Mouse (Mus musculus): ENCODE results near the gene Ptprn. TPM values are rescaled to one million over a fixed set of nuclear protein-coding genes. Genes with fewer than 3 reads are reported as not detected.
A peak's percentile ranks its signal among the peaks of the same experiment; 100 is the strongest.

The Ptprn gene
- total RNA-seq (2021), result under 1 TPM; 0.41 to 0.43 TPM

DNA sequence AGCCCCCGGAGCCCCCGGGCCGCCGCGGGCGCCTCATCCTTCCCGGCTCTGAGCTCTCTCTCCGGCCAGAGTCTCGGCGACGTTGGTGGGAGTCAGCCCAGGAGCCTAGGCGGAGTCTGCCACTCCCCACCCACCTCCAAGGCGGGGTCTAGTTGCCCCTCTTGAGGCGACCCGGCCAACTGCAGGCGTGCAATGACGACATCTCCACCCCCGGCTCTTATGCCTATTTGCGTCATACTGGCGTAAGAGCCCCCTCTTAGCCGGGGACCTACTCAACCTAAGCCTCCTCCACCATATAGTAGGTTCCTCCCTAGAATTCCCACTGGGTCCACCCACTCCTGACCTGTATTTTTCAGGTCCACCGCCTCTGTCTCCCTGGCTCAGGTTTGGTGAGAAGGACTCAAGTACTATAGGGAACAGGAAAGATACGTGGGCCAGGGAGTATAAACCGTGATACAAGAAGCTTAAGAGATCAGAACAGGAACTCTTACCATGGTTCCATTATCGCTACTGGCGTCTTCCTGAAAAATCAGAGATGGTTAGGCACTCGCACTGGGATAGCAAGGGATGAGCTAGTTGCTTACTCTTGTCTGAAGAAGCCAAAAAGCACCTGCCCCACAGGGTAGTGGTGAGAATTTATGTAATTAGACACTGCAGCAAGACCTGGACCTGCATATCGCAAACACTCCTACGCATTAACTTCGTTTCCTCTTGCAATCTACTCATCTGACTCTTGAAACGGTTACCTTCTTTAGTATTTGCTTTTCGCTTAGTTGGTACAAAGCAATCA, at the start of gene Ptprn:
TSS of gene Ptprn (minus strand) at position 412 of the 790 bp plus-strand sequence.
- no peak for DNase-seq

DNA sequence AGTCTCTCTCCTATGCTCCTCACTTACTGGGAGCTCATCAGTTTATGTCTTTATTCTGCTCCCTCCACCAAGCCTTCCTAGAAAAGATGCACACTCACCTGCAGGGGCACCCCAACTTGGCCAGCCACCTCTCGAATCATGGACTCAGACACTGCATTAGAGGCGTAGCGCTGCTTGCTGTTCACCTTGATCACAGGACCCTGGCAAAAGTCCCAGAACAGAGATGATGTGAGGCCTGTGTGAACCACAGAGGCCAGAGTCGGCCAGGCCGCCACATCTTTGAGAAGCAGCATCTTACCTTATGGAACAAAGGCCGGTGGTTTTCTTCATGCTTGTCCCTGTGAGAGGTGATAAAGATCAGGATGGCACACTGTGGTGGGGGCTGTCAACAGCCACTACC, 47.4 kb upstream of the Ptprn start:
- DNase-seq, result no peak

DNA sequence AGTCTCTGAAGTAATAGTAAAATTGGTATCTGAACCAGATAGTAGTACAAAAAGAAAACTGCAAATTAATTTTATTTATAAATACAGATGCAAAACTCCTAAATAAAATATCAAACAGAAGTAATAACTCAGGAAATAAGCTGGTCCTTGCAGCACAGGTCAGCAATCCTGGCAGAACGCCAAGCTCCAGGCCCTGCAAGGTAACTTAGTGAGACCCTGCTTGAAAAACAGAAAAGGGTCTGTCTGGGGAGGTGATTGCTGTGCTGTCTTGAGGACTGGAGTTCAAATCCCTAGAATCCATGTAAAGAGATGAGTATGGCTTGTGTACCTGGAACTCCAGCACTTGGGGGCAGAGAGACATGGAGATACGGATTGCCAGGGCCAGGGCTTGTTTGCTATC, 40.4 kb upstream of the Ptprn start:
- DNase-seq, result no peak

DNA sequence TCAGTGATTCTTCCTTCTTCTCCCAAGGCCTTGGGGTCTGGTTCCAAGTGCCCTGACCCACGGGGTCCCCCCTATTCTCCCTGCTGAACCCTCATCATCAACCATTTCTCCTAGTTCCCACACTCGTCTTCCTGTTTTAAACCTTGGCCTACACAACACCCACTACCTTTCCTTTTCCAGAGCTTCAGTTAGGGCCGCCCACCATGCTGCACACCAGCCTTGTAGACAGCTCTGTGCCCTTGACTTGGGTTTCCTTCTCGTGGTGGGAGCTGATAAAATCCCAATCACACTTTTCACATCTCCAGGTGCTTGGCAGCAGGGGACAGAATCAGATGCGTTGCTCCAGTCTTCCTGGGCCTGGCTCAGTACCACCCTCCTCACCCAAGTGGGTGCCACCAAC, 30.0 kb upstream of the Ptprn start:
- no peak for DNase-seq

DNA sequence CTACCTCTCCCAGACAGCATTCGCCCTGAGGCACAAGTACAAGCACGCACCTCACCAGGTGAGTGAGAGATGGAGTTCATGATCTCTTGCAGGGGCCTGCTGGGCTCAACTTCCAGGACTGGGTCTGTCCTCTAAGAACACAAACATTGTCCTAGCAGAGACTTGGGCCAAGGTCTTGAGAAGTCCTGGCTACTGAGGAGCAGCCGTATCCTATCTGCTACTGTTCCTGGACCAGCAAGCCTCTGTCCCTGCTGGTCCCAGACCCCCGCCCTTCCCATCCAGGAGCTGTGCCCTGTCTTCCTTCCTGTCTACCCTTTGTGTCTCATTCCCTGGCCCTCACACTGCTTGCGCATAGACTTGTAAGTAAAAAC, 29.0 kb upstream of the Ptprn start:
- no peak for DNase-seq

DNA sequence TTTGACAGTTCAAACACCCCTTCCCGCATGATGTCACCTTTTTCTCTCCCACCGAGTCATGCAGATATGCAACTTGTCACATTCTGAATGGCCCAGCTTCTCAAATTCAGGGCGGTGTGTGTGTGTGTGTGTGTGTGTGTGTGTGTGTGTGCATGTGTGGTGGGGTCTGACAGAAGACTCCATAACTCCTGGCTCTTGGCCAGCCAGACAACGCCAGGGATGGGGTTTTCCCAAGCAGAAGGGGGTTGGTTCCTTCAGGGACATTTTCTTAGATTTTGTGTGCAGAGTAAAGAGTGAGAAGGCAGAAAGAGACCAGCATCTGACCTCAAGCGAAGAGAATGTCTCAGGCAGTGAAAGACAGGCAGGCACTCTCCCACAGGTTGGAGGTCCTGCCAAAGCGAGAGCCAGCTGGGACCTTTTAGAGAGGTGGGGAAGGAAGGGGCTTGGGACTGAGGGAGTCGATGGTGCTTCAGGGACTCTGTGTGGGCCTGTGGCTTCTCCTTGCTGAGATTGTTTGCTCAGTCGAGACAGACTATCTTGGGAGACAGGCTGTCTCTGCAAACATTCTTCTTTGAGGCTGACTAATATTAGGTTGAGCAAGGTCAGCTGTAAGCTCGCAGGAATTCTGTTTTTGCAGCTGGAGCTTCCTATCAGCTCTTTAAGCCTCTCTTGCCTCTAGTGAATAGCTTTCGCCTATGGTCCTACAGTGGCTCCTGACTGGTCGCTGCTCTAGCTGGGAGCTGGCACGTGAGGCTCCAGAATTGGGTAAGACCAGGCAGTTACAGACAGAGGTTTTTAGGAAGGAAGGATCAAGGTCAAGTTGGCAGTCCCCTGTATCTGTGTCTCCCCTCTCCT, 28.4 kb upstream of the Ptprn start:
- peak; percentile 26 for DNase-seq

DNA sequence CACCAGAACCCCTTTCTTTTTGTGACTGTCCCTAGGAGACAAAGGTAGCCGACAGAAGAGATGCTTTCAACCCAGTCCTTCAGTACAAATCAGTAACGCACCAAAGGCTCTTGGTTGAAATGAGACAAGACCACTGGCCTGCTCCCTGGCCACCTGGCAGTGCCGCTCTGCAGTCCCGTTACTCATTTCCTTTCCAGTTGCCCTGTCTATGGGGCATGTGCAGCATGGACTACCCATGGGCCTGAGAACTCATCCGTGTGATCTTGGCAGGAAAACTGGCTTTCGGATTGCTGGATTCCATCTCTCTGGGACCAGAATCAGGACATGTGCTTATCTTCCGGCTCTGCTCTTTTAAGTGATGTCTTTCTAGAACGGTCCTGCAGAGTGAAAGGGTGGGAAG, 27.0 kb upstream of the Ptprn start:
- DNase-seq, result no peak

DNA sequence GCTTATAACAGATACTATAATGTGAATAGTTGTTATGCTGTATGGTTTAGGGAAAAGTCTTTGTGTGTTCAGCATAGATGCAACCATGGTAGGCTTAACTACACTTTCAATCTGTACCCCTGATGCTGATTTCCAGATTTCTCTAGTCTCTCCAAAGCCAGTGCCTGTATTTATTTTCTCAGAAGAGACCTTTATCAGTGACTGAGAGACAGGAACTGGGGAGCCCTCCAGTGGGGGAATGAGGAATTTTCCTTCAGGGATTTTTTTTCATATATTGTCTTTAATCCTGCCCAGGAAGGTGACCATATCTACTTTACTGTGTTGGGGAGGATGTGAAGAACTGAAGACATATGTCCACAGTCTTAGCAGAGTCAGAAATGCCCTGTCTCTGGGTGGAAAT, 26.3 kb upstream of the Ptprn start:
- DNase-seq, result peak; percentile 45

DNA sequence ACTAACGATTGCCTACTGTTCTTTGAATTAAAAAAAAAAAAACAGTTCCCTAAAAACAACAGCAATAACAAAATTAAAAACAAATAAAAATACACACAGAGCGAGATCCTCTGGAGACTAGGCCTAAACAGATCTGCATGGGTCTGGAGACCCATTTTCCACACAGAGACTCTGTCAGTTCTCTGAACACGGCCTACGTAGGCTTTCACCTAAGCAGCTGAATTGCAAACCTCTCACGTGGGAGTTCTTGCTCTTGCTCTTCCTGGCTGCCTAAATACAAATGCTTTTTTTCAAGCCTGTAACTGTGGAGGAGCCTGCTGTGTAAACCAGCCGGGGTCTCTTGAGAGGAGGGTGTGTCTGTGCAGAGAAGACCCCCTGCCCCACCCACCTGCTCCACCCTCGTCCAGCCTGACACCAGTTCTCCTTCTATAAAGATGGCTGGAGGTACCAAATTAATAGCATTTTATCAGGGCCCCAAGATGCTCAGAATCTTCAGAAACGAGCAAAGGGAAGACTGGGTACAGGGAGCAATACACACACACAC, 25.7 kb upstream of the Ptprn start:
- no peak for DNase-seq

DNA sequence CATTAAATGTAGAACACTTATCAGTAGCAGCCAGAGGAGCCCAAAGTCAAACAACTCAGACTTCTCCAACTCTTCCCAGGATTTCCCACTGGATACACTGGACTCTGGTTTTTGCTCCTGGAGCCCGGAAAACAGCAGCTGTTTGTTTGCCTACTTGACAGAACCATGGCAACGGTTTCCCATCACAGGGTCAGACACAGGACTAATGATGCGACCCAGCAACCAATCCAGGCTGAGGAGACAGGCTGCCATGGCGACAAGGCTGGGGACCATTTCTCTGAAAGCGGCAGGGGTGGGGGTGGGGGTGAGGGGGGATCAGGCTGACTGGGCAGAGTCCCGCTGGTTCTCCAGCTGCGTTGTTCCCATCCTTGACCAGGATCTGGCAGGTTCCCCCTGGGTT, 25.1 kb upstream of the Ptprn start:
- peak; percentile 27 for DNase-seq

DNA sequence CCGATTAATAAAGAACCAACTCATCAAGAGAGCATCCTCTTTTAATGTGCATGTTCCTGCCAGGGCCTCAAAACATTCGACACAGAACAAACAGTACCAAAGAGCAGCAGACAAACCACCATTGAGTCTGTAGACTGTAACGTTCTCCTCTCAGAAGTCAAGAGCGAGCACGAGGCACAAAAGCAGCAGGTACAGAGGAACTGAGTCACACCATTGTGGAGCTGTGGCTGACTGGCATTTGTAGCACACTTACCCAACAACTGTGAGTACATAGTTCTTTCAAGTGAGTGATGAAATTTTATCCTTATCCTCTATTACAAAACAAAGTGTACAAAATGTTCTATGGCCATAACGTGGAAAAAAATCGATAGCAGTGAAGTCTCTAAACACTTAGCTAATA, 20.6 kb upstream of the Ptprn start:
- no peak for DNase-seq

DNA sequence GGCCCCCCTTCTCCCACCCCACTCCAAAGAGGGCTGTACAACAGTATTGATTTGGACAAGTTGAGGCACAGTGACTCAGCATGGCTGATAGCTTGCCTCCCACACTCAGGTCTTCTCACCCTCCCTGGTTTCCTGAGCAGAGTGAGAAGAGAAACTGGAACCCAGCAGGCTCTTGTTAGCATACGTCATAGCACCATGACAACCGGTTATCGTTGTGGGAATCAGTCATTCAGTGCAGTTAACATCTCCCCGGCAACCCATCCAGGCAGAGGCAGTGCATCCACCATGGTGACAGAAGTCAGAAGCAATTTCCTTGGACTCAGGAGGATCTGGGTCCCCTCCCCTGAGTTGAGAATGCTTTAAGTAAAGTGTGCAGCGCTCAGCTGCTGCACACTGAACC, 18.7 kb upstream of the Ptprn start:
- no peak for DNase-seq

DNA sequence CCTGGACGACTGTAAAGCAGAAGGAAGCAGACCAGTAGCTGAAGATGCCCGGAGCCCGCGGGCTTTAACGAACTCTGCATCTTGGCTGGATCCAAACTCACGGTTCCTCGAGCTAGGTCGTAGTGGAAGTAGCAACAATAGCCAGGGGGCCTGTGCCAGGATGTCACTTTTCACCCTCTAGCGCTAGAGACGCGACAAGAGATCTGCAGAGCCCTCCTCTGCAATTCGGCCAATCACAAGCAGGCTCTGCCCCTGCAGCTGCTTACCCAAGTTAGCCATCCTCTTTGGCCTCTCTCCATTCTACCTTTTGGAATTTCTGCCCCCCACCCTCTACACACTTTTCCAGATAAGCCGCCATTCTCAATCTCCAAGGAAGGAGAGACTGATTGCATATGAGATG, 13.9 kb upstream of the Ptprn start, which contains the start of gene Resp18:
TSS of gene Resp18 (minus strand) at position 188 of the 400 bp plus-strand sequence.
- no peak for DNase-seq

DNA sequence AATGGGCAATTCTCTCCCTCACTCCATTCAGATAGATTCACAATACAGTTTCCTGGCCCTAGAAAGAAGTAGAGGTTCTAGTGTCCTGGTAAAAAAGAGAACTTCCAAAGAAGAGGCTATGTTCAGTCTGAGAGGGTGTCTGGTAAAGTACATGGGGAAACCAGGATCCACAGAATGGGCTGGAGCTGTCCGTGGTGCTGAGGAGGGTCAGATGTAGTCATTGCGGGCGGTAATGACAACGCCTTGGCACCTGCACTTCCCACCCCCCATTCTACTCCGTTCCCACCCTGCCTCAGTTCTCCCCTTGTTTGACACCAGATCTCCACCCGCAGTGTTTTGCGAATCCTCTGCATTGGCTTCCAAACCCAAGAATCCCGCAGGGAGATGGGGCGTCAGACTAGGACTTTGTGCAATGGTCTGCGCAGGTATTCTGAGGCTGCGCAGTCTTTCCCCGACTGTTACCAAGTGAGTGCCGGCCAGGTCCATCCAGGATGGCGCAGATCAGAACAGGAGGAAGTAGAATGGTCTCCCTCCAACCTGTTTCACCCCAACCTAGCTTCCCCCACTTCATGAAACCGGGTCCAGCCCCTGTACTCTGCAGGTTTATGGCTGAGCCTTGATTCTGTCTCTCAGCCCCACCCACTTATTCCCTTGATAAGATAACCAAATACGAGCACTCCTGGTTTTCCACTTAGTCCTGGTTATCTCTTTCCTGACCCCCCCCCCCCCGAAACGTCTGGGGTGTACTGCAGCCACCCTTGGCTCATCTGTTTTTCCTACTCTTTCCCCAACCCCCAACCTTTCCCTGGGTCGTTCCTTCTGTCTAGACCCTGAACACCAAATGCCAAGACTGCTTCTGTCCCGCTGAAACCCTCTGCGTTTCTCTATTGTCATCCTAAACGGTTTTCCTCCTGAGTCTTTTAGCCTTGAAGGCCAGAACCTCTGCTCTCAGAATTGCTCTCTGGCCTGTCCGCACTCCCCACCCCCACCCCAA, 13.2 kb upstream of the Ptprn start:
- DNase-seq, result peak; percentile 76

DNA sequence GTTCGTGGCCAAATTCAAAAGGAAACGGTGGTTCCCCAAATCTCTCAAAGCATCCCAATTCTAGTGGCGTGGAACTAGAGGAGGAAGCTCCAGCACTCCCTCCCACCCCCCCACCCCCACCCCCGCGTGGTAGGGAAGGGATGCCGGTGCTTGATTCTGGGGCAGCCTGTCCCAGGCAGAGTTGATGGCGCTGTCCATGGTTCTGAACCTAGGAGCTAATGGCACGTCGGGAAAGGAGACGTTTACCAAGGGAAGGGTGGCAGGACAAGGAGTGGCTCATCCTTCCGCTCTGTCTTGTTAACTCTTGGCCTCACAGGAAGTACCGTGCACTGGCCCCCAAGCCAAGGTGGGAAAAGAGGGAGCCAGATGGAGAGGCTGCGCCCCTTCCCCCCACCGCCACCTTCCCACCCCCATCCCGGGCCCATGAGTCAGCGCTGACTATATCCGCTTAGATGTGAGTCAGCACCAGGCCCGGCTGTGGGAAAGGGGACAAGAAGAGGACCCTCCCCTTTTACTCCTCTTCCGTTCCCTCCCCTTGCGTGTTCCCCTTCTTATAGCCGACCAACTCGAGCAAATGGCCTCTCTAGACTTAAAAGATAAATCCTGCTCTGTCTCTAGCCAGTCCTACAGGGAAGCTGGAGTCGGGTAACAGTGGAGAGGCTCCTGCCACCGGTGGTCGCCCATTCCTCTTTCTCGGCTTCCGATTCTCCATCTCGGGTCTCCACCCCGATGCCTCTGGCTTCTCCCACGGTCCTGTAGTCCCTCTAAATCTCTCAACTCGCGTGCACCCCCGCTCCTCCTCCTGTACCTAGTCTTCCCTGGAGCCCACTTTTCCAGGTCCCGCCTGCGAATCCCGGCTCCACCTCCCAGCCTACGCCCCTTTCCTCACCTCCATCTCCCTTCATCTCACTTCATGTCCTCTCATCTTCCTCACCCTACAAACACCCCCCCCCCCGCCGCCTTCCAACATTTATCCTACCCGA, 1.0 kb downstream of the Ptprn start:
- peak; percentile 85 for DNase-seq

DNA sequence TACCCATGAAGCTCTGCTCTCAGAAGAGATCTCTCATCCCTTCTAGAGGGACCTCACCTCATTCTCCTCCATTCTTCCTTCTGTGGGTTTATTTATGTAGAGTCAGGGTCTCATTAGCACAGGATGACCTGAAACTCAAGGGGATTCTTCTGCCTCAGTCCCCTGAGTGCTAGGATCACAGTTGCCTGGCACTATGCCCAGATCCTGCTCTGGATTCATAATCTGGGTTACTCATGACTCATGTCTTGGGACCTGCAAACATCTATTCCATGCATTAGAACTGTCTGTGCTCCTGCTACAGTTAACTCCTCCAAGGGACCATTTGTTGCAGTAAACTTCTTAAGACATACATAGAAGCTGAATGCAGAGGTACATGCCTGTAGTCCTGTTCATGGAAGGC, 3.0 kb downstream of the Ptprn start:
- no peak for DNase-seq

DNA sequence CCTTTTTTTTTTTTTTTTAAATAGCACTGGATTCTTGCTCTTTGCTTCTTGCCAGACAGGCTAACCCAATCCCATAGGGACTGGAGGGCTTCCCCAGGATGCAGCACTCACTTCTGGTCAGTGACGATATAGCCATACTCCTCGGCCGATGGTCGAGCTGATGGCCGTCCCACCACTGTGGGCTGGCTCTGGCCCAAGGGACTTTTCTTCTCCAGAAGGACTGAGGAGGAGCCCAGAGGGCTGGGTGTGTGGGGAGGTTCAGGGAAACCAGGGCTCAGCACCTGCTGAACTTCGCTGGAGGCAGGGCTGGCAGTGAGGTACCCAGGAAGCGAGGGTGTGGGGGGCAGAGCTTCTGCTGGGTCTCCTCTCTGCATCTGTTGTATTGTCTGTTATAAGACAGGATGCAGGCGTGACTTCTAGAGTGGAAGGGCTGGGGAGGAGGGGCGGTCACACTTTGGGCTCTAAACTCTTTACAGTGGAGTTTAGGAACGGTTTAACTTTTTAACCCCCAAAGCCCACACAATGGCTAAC, 8.7 kb downstream of the Ptprn start:
- no peak for DNase-seq

DNA sequence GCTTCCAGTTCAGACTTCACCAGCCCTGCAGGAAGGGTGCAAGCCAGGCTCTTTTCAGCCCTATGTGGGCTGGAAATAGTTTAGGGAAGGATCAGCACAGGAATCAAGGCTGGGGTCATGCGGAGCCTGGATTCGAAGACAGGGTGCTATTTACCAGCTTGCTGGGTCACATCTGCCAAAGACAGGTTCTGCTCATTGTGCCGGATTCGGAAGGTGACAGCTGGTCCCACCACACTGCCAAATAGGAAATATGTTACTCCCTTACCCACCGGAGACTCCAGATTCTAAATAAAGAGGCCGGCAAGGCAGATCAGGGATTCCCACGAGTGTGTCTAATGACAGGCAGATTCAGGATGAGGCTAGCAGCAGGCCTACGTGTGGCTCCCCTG, 9.7 kb downstream of the Ptprn start:
- DNase-seq, result no peak

DNA sequence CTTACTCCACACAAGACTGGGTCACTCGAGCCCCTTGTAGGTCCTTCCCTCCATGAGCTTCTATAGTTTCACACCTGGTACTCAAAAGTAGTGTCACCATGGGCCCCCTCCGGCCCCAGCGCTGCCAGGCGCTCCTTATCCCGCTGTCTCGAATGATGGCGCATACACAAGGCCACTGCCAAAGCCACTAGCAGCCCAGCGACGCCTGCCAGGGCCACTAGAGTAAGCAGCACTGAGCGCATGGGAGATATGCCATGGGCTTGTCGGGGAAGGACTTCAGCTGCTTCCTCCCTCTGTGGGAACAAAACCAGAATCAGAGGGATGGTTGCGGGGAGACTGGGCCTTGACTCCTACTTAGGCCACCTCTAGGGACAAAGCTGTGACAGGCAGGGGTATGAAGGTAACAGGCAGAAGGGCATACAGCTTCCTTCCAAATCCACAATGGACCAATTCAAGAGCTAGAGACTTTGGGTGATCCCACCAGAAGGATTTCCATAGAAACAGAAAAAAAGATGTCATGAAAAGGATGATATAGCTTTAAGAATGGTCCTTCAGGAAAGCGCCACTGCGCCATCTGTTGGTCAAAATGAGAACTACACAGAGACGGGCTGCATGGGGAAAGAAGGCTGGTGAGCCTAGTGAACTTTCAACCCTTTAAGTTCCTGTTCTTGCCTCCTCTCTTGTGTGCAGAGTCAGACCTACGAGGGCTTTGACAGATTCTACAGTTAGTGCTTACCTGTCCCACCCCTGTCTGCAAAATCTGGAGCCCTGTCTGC, 10.3 kb downstream of the Ptprn start:
- peak; percentile 90 for DNase-seq

DNA sequence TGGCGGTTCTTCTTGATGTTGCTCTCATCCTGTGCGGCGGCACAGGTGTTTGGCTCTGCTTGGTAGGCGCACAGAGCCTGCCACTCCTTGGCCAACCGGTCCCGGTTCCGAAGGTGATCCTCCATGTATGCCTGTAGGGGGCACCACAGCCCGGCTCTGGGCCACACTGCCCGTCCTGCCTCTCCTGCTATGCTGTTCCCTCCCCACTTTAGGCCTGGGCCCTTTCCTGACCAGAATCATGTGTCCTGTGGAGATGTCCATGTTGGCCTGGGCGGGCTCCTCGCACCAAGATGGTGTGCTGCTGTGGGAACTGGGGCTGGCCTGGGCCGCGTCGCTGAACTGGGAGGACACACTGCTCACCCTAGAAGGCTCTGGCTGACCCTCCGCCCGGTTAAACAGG, 11.3 kb downstream of the Ptprn start:
- DNase-seq, result no peak

All from heart, postnatal 4 days (tissue).